ENCODE assay signal across 13 mouse cellular contexts in genomic region chr4:109930445-109930844, GRCm38 (mm10). TPM values are rescaled to one million over a fixed set of nuclear protein-coding genes. Genes with fewer than 3 reads are reported as not detected.
DNase-seq lines count a peak whose midpoint lies in the region; ATAC-seq and TF ChIP-seq lines count a peak whose summit lies in the region.
"Had no signal": no experiment of that assay in that cellular context is flagged by ENCODE, and none has a peak within 500 bp of the region (broad histone marks: within the 10 kb centered on the region; RNA-seq: fewer than 3 reads in every experiment).

No protein-coding gene starts in this region.

- no peak for ATAC-seq in liver, embryonic 11.5 days (replicated peaks; ENCODE audit: low FRiP score)
- ATAC-seq in G1E (ENCODE audit: extremely low read depth, insufficient number of reproducible peaks, low FRiP score, poor library complexity, severe bottlenecking): no peak
- ATAC-seq: forebrain, embryonic 15.5 days; intestine, embryonic 16.5 days had no signal

- H3K4me2 ChIP-seq in liver, embryonic 11.5 days: no peak overlapping the region
- H3K4me2 ChIP-seq: forebrain, embryonic 15.5 days; heart, embryonic 13.5 days had no signal

- no peaks in the 10 kb centered on the region for H3K4me1 ChIP-seq in liver, embryonic 11.5 days (replicated peaks; ENCODE audit: control insufficient read depth, insufficient read depth, low read length)
- H3K4me1 ChIP-seq in G1E (ENCODE audit: insufficient read depth, low read depth, low read length): no peaks in the 10 kb centered on the region
- H3K4me1 ChIP-seq: forebrain, embryonic 15.5 days; heart, embryonic 13.5 days had no signal

- no peak overlapping the region for H3K27ac ChIP-seq in liver, embryonic 11.5 days (ENCODE audit: low read depth, low read length)
- H3K27ac ChIP-seq: forebrain, embryonic 15.5 days; heart, embryonic 13.5 days had no signal

- 95% methylated on average over 1 of the region's 1 CpGs for WGBS in liver, embryonic 11.5 days

- H3K9me3 ChIP-seq in liver, embryonic 11.5 days (ENCODE audit: control insufficient read depth, low read length): no peaks in the 10 kb centered on the region
- no peaks in the 10 kb centered on the region for H3K9me3 ChIP-seq in G1E (replicated peaks)
- H3K9me3 ChIP-seq: forebrain, embryonic 15.5 days; heart, embryonic 13.5 days had no signal

- DNase-seq in liver (peak; percentile 7), G1E (ENCODE audit: low spot score) (no peak)
- DNase-seq in liver, embryonic 11.5 days (ENCODE audit: low spot score): no peak
- DNase-seq in c-Kit-positive CD71-positive TER-119-positive erythroid progenitor cells, embryonic 14.5 days (ENCODE audit: low spot score): peak; percentile 24
- peak; percentile 7 to 21 for DNase-seq in thymus, postnatal 10 days (ENCODE audit: low spot score in 2 of 2)
- no peak for DNase-seq in right cerebral cortex, postnatal 14 days
- no peak for DNase-seq in adrenal gland, postnatal 25 days
- DNase-seq: adrenal gland, postnatal 36 days; lung, postnatal 14 days had no signal

- 0 out of 2 replicates have a peak, but pooled peaks have one; percentile 6 for TF ChIP-seq CTCF in G1E (IDR thresholded peaks at IDR 0.05; ENCODE audit: low read depth, low read length)

- H3K4me3 ChIP-seq in liver, embryonic 11.5 days (ENCODE audit: low read depth, low read length): no peak overlapping the region
- H3K4me3 ChIP-seq in G1E (ENCODE audit: low read depth, low read length): no peak overlapping the region
- H3K4me3 ChIP-seq: forebrain, embryonic 15.5 days; heart, embryonic 13.5 days; myocyte had no signal

- H3K36me3 ChIP-seq in liver, embryonic 11.5 days (ENCODE audit: control insufficient read depth, insufficient read depth, low read length): no peaks in the 10 kb centered on the region
- H3K36me3 ChIP-seq in G1E (replicated peaks): peaks cover 23% of the 10 kb centered on the region

- no peaks in the 10 kb centered on the region for H3K27me3 ChIP-seq in liver, embryonic 11.5 days (replicated peaks; ENCODE audit: control insufficient read depth, insufficient read depth, low read length)
- H3K27me3 ChIP-seq in G1E (ENCODE audit: insufficient read depth, low read length): no peaks in the 10 kb centered on the region
- H3K27me3 ChIP-seq: forebrain, embryonic 15.5 days; heart, embryonic 13.5 days had no signal

- no peak overlapping the region for H3K9ac ChIP-seq in liver, embryonic 11.5 days (ENCODE audit: low read depth, low read length)
- H3K9ac ChIP-seq: forebrain, embryonic 15.5 days; heart, embryonic 13.5 days had no signal

RNA-seq across cellular contexts. Expression of gene Dmrta2, which starts 47.4 kb away (rescaled TPM):
- polyA plus RNA-seq in liver, embryonic 11.5 days (2014; fragmentation: Nextera tagmentation; extraction: Ambion mirVana): 0.07 TPM in 1 of 2 replicates, not detected in the other
- total RNA-seq in G1E (2014; fragmentation: Nextera tagmentation): not detected in 2 replicates
- 0.11 and 0.17 TPM in 2 replicates for total RNA-seq in G1E (2017)
- polyA plus RNA-seq in G1E (2012): 0.40 and 0.47 TPM in 2 replicates
- 0.27 TPM in 1 of 2 replicates, not detected in the other for total RNA-seq in adrenal gland, postnatal 25 days (2021)
- polyA plus RNA-seq: heart, embryonic 13.5 days; intestine, embryonic 16.5 days had no signal

Comparison
In these comparisons a context has a peak if more than half of its experiments do, and no peak if none do; other contexts are left out.
1. DNase-seq: peak in liver (single experiment), c-Kit-positive CD71-positive TER-119-positive erythroid progenitor cells, embryonic 14.5 days (single experiment) and thymus, postnatal 10 days (2 of 2); none in liver, embryonic 11.5 days (single experiment), G1E (single experiment), right cerebral cortex, postnatal 14 days (single experiment) and adrenal gland, postnatal 25 days (single experiment).